Mouse (Mus musculus) stomach, postnatal 0 days (tissue): ENCODE data around the gene Egln2. TPM values are rescaled to one million over a fixed set of nuclear protein-coding genes. Genes with fewer than 3 reads are reported as not detected.

Experiments
- ATAC-seq: fragments of 200-750 bp; cut with Nextera tagmentation; 2 replicates; pipeline ENCODE4 v1.8.0; 2017; ENCODE audit not compliant: low FRiP score, low TSS enrichment
- DNase-seq: peaks from one replicate; pipeline ENCODE4 v3.0.0-alpha.2; 2016; ENCODE audit warnings: low spot score
- H3K27ac ChIP-seq: fragments of 300-500 bp; sonication (generic); replicated peaks from 2 replicates; pipeline ENCODE4 v1.5.1; 2014; ENCODE audit warnings: mild to moderate bottlenecking, control low read depth
- H3K27me3 ChIP-seq: fragments of 300-500 bp; sonication (generic); 2 replicates; pipeline ENCODE4 v1.6.1; 2014; ENCODE audit warnings: low read length; ENCODE audit not compliant: control insufficient read depth, insufficient read depth
- H3K36me3 ChIP-seq: fragments of 300-500 bp; sonication (generic); 2 replicates; pipeline ENCODE4 v1.6.1; 2014; ENCODE audit warnings: low read length, mixed read lengths; ENCODE audit not compliant: control insufficient read depth, insufficient read depth
- H3K4me1 ChIP-seq: fragments of 300-500 bp; sonication (generic); replicated peaks from 2 replicates; pipeline ENCODE4 v1.6.1; 2014; ENCODE audit warnings: antibody characterized with exemption; ENCODE audit not compliant: control insufficient read depth, insufficient read depth
- H3K4me2 ChIP-seq: fragments of 300-500 bp; sonication (generic); replicated peaks from 2 replicates; pipeline ENCODE4 v1.6.1; 2014; ENCODE audit warnings: low read depth, mild to moderate bottlenecking, control low read depth, moderate library complexity
- H3K4me3 ChIP-seq: fragments of 300-500 bp; sonication (generic); 2 replicates; pipeline ENCODE4 v1.5.1; 2014; ENCODE audit warnings: low read depth, low read length, control low read depth
- H3K9ac ChIP-seq: fragments of 300-500 bp; sonication (generic); 2 replicates; pipeline ENCODE4 v1.6.1; 2014; ENCODE audit warnings: mild to moderate bottlenecking, low read length, control low read depth, mixed read lengths
- H3K9me3 ChIP-seq: fragments of 300-500 bp; sonication (generic); 2 replicates; pipeline ENCODE4 v1.6.1; 2016; ENCODE audit warnings: low read length; ENCODE audit not compliant: control insufficient read depth
- CTCF ChIP-seq: IDR thresholded peaks from 2 replicates; pipeline ENCODE4 v1.5.1; 2016; ENCODE audit warnings: antibody characterized with exemption, low read depth, mild to moderate bottlenecking, moderate library complexity
- EP300 ChIP-seq: optimal IDR thresholded peaks from 2 replicates; pipeline ENCODE3; 2016; ENCODE audit warnings: antibody characterized with exemption
- WGBS: fragments of 180-500 bp; shearing (Covaris S2); extraction: QIAGEN DNeasy Blood & Tissue Kit; methylation state at CpG from one replicate; pipeline ENCODE4 v1.1.7; 2014; 5-methylcytosine and 5-hydroxymethylcytosine counted together
- polyA plus RNA-seq: library from polyadenylated mRNA; unstranded; fragments of >200 nt; fragmentation: Nextera tagmentation; extraction: Ambion mirVana; gene quantifications from 2 replicates; pipeline ENCODE4 v1.2.1, GENCODE M21; 2015

The Egln2 gene
- polyA plus RNA-seq, 1 experiment from 2014 or later: 51.0 TPM

- H3K36me3 ChIP-seq: peaks cover 28% of the 10 kb centered on the region
- DNase-seq (no peak), ATAC-seq (no peak)
- no peaks in the 10 kb centered on the region for H3K9me3 ChIP-seq
- no peak overlapping the region for H3K27ac ChIP-seq
- no peak overlapping the region for H3K4me3 ChIP-seq
- TF ChIP-seq EP300 (no peak), CTCF (no peak)
- H3K27me3 ChIP-seq: no peaks in the 10 kb centered on the region
- WGBS: 88% methylated on average over 5 of the region's 5 CpGs
- no peak overlapping the region for H3K9ac ChIP-seq
- H3K4me1 ChIP-seq: no peaks in the 10 kb centered on the region
- no peak overlapping the region for H3K4me2 ChIP-seq
Observed at GRCm38 (mm10) chr7:27185986-27186385, 19.4 kb upstream of the Egln2 start.

- Histone ChIP-seq H3K27ac (no peak overlapping the region), H3K9me3 (no peaks in the 10 kb centered on the region), H3K9ac (no peak overlapping the region), H3K4me2 (no peak overlapping the region), H3K4me1 (no peaks in the 10 kb centered on the region), H3K36me3 (peaks cover 25% of the 10 kb centered on the region), H3K4me3 (no peak overlapping the region), H3K27me3 (no peaks in the 10 kb centered on the region)
- TF ChIP-seq EP300 (no peak), CTCF (peak; percentile 80)
- no peak for ATAC-seq
- DNase-seq: peak; percentile 61
- 56% methylated on average over 3 of the region's 3 CpGs for WGBS
Observed at GRCm38 (mm10) chr7:27184964-27185363, 18.4 kb upstream of the Egln2 start.

GRCm38 (mm10) chr7:27182498-27182897 lies 15.9 kb upstream of the Egln2 start:
- H3K36me3 ChIP-seq: peaks cover 14% of the 10 kb centered on the region
- 53% methylated on average over 1 of the region's 1 CpGs for WGBS
- no peak for ATAC-seq
- no peak for TF ChIP-seq CTCF
- no peak for TF ChIP-seq EP300
- H3K4me2 ChIP-seq: no peak overlapping the region
- no peaks in the 10 kb centered on the region for H3K27me3 ChIP-seq
- no peak overlapping the region for H3K27ac ChIP-seq
- H3K4me1 ChIP-seq: no peaks in the 10 kb centered on the region; the same call in 1 of the 2 replicates
- H3K9ac ChIP-seq: no peak overlapping the region
- H3K9me3 ChIP-seq: no peaks in the 10 kb centered on the region
- no peak overlapping the region for H3K4me3 ChIP-seq
- DNase-seq: no peak

GRCm38 (mm10) chr7:27180837-27181695 lies 14.5 kb upstream of the Egln2 start, which contains the start of the genes Gm21983 and Mia:
Gm21983 (minus strand) TSS chr7:27181086.
Mia (minus strand) TSS chr7:27181157.
- Histone ChIP-seq H3K4me2 (no peak within 1 kb of the TSS), H3K27ac (peak within 1 kb of the TSS; percentile 67), H3K4me3 (no peak within 1 kb of the TSS), H3K4me1 (no peaks in the 10 kb centered on the region; the same call in 1 of the 2 replicates), H3K9me3 (no peaks in the 10 kb centered on the region), H3K27me3 (no peaks in the 10 kb centered on the region), H3K9ac (no peak within 1 kb of the TSS), H3K36me3 (peaks cover 10% of the 10 kb centered on the region)
- TF ChIP-seq EP300 (no peak), CTCF (no peak)
- peak; percentile 54 for DNase-seq
- 63% methylated on average over 14 of the region's 14 CpGs for WGBS
- no peak for ATAC-seq

- H3K36me3 ChIP-seq: peaks cover 2% of the 10 kb centered on the region; the same call in 1 of the 2 replicates
- no peak overlapping the region for H3K4me2 ChIP-seq
- H3K4me1 ChIP-seq: no peaks in the 10 kb centered on the region; the same call in 1 of the 2 replicates
- H3K27me3 ChIP-seq: no peaks in the 10 kb centered on the region
- no peak overlapping the region for H3K9ac ChIP-seq
- TF ChIP-seq CTCF: no peak
- no peak for TF ChIP-seq EP300
- whole genome bisulfite sequencing: 33% methylated on average over 5 of the region's 5 CpGs
- no peak overlapping the region for H3K27ac ChIP-seq
- DNase-seq (peak; percentile 64), ATAC-seq (no peak)
- no peaks in the 10 kb centered on the region for H3K9me3 ChIP-seq
- H3K4me3 ChIP-seq: no peak overlapping the region
Observed at GRCm38 (mm10) chr7:27180036-27180435, 13.4 kb upstream of the Egln2 start.
